In genomic region chr17:87606130-87606529, GRCm38 (mm10) we compare ENCODE assay signal across 5 mouse cellular contexts. TPM values are rescaled to one million over a fixed set of nuclear protein-coding genes. Genes with fewer than 3 reads are reported as not detected.
"Had no signal": no experiment of that assay in that cellular context is flagged by ENCODE, and none has a peak within 500 bp of the region (broad histone marks: within the 10 kb centered on the region; RNA-seq: fewer than 3 reads in every experiment).

No protein-coding gene starts in this region.

RNA-seq across cellular contexts. Expression of gene Epcam, which starts 29.6 kb away (rescaled TPM):
- total RNA-seq: heart, postnatal 10 days; heart, postnatal 25 days; heart, postnatal 36 days; heart, postnatal 4 days; left cerebral cortex, adult 18-20 months had no signal
